Mouse (Mus musculus) megakaryocyte, embryonic 14.5 days (primary cell): ENCODE results near the gene Fbxl17.

Source experiments
- FLI1 ChIP-seq: IDR thresholded peaks from 2 replicates; pipeline ENCODE4 v1.6.1; 2012; ENCODE audit warnings: low read length, inconsistent platforms, mixed read lengths
- GATA1 ChIP-seq: IDR thresholded peaks from 3 replicates; pipeline ENCODE4 v1.6.1; 2012; ENCODE audit warnings: mixed read lengths, low read length, inconsistent platforms, borderline replicate concordance

DNA sequence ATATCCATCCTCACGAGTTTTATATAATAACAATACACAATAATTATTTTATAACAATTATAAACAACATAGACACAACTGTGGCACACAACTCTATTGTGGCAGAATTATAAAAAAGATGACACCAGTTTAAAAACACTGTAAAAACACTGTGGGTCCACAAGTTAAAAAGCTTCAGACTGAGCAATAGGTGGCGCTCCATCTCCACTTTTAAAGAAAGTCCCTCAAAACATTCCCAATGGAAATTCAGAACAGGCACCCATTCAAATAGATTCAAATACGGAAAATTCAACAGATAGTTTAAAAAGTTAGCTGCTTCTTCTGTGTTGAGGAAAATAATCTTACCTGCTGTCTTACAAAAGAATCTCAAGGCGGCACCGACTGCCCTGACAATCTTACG lies 65.7 kb downstream of the Fbxl17 start:
- TF ChIP-seq GATA1: no peak
- no peak for TF ChIP-seq FLI1
